Mouse (Mus musculus): ENCODE measurements around the gene Fhit. TPM values are rescaled to one million over a fixed set of nuclear protein-coding genes. Genes with fewer than 3 reads are reported as not detected.
"Not testable (repeated sequence)": the region's sequence is repeated elsewhere in the genome, so short reads cannot be mapped to it uniquely, and the experiment has no call there.

Fhit gene
- polyA plus RNA-seq, 1 experiment from 2014 or later = 8.1 TPM

DNA sequence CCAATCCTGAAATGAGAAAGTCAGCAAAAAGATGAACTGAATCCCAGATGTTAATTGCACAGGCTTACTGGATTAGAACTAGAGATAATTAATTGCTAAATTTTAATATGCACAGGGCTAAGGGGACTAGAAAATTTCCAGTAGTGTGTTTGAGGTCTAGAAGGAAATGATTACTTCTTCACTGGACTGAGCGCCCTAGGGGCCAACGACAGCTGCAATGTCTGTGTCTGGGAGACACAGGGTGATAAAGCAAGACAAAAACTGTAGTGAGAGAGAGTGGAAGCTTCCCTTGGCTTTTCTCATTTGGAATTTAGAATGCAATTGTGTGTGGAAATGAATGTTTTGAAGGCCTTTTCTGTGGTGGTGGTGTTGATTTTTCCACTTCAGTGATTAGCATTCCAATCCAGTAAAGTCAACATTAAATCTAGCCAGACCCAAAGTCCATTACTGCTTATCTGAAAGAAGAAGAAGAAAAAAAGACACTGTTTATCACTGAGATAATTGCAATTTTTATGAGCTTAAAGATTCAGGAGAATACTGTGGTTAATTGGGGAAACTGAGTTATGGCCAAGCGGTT is 1184.8 kb downstream of the Fhit start:
- no peaks in the 10 kb centered on the region for H3K27me3 ChIP-seq (replicated peaks; ENCODE audit: control insufficient read depth, insufficient read depth, low read length)
- no peak for DNase-seq (ENCODE audit: low spot score)
- no peak for ATAC-seq
- no peak overlapping the region for H3K4me3 ChIP-seq (ENCODE audit: low read depth, low read length)
- no peaks in the 10 kb centered on the region for H3K36me3 ChIP-seq (ENCODE audit: control insufficient read depth, insufficient read depth, low read length)
- H3K27ac ChIP-seq (ENCODE audit: low read depth, low read length) = no peak overlapping the region
- no peak overlapping the region for H3K4me2 ChIP-seq (ENCODE audit: low read length)
- no peak overlapping the region for H3K9ac ChIP-seq (ENCODE audit: low read length)
- no peaks in the 10 kb centered on the region for H3K4me1 ChIP-seq (ENCODE audit: control insufficient read depth, insufficient read depth, low read length)
- H3K9me3 ChIP-seq (replicated peaks; ENCODE audit: control insufficient read depth, low read length) = no peaks in the 10 kb centered on the region
- WGBS = 76% methylated on average over 3 of the region's 3 CpGs

DNA sequence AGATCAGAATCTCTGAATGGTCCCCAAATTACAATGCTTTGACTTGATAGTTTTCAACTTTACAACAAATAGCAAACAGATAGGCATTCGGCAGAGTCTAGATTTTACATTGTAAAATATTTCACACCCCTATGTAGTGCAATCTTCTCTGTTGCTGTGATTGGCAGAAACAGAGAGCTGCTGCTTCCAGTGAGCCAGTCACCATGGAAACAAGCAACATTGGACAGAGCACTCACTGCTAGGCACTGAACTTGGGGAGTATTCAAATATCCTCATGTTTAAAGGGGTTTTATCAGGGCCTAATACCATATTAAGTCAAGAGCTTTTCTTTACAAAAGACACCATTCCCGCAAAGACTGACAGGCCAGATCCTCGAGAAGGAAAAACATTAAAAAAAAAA is 1187.4 kb downstream of the Fhit start:
- Histone ChIP-seq H3K4me1 (ENCODE audit: control insufficient read depth, insufficient read depth, low read length) (no peaks in the 10 kb centered on the region), H3K9me3 (replicated peaks; ENCODE audit: control insufficient read depth, low read length) (no peaks in the 10 kb centered on the region), H3K27ac (ENCODE audit: low read depth, low read length) (no peak overlapping the region), H3K27me3 (replicated peaks; ENCODE audit: control insufficient read depth, insufficient read depth, low read length) (no peaks in the 10 kb centered on the region), H3K36me3 (ENCODE audit: control insufficient read depth, insufficient read depth, low read length) (no peaks in the 10 kb centered on the region), H3K4me3 (ENCODE audit: low read depth, low read length) (no peak overlapping the region), H3K4me2 (ENCODE audit: low read length) (no peak overlapping the region), H3K9ac (ENCODE audit: low read length) (no peak overlapping the region)
- WGBS = 44% methylated on average over 3 of the region's 3 CpGs
- ATAC-seq (peak; percentile 70; the same call in 1 of the 2 replicates), DNase-seq (ENCODE audit: low spot score) (peak; percentile 61)

DNA sequence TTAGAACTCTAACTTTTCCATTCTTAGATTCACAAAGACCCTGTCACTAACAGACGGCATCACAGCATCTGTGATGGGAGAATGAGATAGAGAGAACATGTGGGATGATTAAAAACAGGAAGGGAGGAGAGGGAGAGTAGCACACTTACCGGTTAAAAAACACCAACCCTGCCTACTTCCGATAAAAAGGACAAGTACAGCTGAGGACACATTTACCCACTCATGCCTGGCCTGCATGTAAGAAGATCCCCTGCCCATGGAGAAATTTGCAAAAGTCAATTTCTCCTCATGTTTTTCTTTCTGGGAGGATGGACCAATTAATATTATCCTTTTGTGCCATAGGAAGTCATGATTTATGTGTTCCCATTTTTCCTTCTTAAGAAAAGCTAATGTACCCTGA is 1198.0 kb downstream of the Fhit start:
- H3K27ac ChIP-seq (ENCODE audit: low read depth, low read length) = no peak overlapping the region
- H3K4me3 ChIP-seq (ENCODE audit: low read depth, low read length) = no peak overlapping the region
- DNase-seq (ENCODE audit: low spot score) (no peak), ATAC-seq (no peak)
- no peaks in the 10 kb centered on the region for H3K4me1 ChIP-seq (ENCODE audit: control insufficient read depth, insufficient read depth, low read length)
- H3K9ac ChIP-seq (ENCODE audit: low read length) = no peak overlapping the region
- H3K4me2 ChIP-seq (ENCODE audit: low read length) = no peak overlapping the region
- no peaks in the 10 kb centered on the region for H3K27me3 ChIP-seq (replicated peaks; ENCODE audit: control insufficient read depth, insufficient read depth, low read length)
- 85% methylated on average over 3 of the region's 3 CpGs for WGBS
- H3K36me3 ChIP-seq (ENCODE audit: control insufficient read depth, insufficient read depth, low read length) = no peaks in the 10 kb centered on the region
- H3K9me3 ChIP-seq (replicated peaks; ENCODE audit: control insufficient read depth, low read length) = no peaks in the 10 kb centered on the region

DNA sequence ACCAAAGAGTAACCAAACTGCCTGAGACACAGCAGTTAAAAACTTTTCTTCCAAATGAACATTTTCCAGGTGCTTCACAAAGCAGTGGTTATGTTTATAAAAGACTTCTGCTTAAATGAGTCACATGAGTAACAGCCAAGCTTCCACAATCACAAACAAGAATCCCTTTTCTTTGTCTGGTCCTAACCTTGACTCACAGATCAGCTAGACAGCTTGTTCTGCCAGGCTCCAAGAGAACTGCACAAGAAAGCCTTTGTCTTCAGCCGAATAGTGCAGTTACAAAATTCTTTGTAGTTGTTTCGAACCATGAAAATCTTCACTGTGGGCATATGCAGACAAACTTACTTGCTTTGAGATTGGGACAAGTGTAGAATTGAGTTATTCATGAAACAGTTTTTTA is 1201.4 kb downstream of the Fhit start:
- H3K4me1 ChIP-seq (ENCODE audit: control insufficient read depth, insufficient read depth, low read length) = no peaks in the 10 kb centered on the region
- no peaks in the 10 kb centered on the region for H3K36me3 ChIP-seq (ENCODE audit: control insufficient read depth, insufficient read depth, low read length)
- no peak overlapping the region for H3K4me3 ChIP-seq (ENCODE audit: low read depth, low read length)
- DNase-seq (ENCODE audit: low spot score) = peak; percentile 14
- no peak overlapping the region for H3K9ac ChIP-seq (ENCODE audit: low read length)
- no peak overlapping the region for H3K4me2 ChIP-seq (ENCODE audit: low read length)
- H3K9me3 ChIP-seq (replicated peaks; ENCODE audit: control insufficient read depth, low read length) = no peaks in the 10 kb centered on the region
- no peak overlapping the region for H3K27ac ChIP-seq (ENCODE audit: low read depth, low read length)
- 42% methylated on average over 2 of the region's 2 CpGs for WGBS
- no peak for ATAC-seq
- H3K27me3 ChIP-seq (replicated peaks; ENCODE audit: control insufficient read depth, insufficient read depth, low read length) = no peaks in the 10 kb centered on the region

DNA sequence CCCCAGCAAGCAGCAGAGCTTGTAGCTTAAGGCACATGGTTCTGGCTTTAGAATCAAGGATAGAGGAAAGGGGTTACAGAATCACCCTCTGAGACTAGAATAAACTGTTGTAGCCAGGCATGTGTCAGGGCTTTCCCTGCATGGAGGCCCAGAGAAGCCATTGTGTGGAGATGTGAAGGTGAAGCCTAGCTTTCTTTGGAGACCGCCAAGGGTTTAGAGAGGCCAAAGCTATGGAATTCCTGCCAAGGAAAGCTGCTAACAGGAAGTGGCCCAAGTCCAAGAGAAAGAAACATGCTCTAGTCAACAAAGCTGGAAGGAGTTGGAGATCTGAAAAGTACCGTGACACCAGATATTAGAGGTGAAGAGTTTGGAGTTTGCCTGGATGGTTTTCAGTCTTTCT is 1262.3 kb downstream of the Fhit start:
- DNase-seq (ENCODE audit: low spot score) (no peak), ATAC-seq (no peak)
- Histone ChIP-seq H3K4me3 (ENCODE audit: low read depth, low read length) (no peak overlapping the region), H3K4me2 (ENCODE audit: low read length) (no peak overlapping the region), H3K4me1 (ENCODE audit: control insufficient read depth, insufficient read depth, low read length) (no peaks in the 10 kb centered on the region), H3K27me3 (replicated peaks; ENCODE audit: control insufficient read depth, insufficient read depth, low read length) (no peaks in the 10 kb centered on the region), H3K36me3 (ENCODE audit: control insufficient read depth, insufficient read depth, low read length) (no peaks in the 10 kb centered on the region), H3K9ac (ENCODE audit: low read length) (no peak overlapping the region), H3K9me3 (replicated peaks; ENCODE audit: control insufficient read depth, low read length) (no peaks in the 10 kb centered on the region), H3K27ac (ENCODE audit: low read depth, low read length) (no peak overlapping the region)
- 86% methylated on average over 2 of the region's 2 CpGs for WGBS

DNA sequence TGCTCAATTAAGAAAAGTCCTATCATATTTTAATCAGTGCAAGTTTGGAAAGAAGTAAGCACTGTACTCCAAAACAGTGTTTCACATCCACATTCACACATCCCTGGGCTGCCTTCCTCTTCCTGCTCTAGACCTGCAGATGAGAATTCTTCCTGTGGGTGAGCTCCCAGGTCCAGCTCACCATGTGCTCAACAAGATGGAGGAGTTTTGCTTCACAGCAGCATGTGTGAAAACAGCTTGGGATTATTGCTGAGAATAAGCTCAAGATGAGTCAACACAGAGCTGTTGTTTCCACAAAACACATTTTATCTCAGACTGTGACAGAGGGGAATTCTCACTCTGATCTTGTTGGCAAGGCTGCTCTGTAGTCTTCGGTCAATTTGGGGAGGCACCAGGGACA is 1265.3 kb downstream of the Fhit start:
- H3K27me3 ChIP-seq (replicated peaks; ENCODE audit: control insufficient read depth, insufficient read depth, low read length) = no peaks in the 10 kb centered on the region
- no peak for ATAC-seq
- no peak overlapping the region for H3K4me3 ChIP-seq (ENCODE audit: low read depth, low read length)
- H3K4me2 ChIP-seq (ENCODE audit: low read length) = no peak overlapping the region
- 90% methylated on average over 1 of the region's 1 CpGs for WGBS
- H3K27ac ChIP-seq (ENCODE audit: low read depth, low read length) = no peak overlapping the region
- no peak overlapping the region for H3K9ac ChIP-seq (ENCODE audit: low read length)
- no peaks in the 10 kb centered on the region for H3K36me3 ChIP-seq (ENCODE audit: control insufficient read depth, insufficient read depth, low read length)
- no peak for DNase-seq (ENCODE audit: low spot score)
- H3K9me3 ChIP-seq (replicated peaks; ENCODE audit: control insufficient read depth, low read length) = no peaks in the 10 kb centered on the region
- no peaks in the 10 kb centered on the region for H3K4me1 ChIP-seq (ENCODE audit: control insufficient read depth, insufficient read depth, low read length)

DNA sequence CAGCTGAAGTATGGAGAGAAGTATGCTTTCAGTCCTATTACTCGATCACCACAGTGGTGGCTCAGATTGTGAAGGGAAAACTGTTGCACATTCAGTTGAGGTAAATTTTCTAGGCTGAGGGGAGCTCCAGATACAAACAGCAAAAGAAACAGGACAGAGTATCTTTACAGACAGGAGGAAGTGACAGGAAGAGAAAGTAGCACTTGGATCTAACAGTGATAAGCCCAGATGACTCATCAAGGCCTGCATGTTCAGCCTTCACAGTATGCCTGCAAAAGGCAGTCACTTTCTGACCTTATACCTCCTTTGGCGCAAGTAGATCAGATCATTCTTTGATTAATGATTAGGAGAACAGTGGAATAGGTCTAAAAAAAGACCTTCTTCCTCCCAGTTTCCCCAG is 1309.8 kb downstream of the Fhit start:
- 88% methylated on average over 2 of the region's 2 CpGs for WGBS
- Histone ChIP-seq H3K27ac (ENCODE audit: low read depth, low read length) (no peak overlapping the region), H3K4me2 (ENCODE audit: low read length) (no peak overlapping the region), H3K36me3 (ENCODE audit: control insufficient read depth, insufficient read depth, low read length) (no peaks in the 10 kb centered on the region), H3K4me3 (ENCODE audit: low read depth, low read length) (no peak overlapping the region), H3K4me1 (ENCODE audit: control insufficient read depth, insufficient read depth, low read length) (no peaks in the 10 kb centered on the region), H3K9me3 (replicated peaks; ENCODE audit: control insufficient read depth, low read length) (no peaks in the 10 kb centered on the region), H3K27me3 (replicated peaks; ENCODE audit: control insufficient read depth, insufficient read depth, low read length) (no peaks in the 10 kb centered on the region), H3K9ac (ENCODE audit: low read length) (no peak overlapping the region)
- ATAC-seq (no peak), DNase-seq (ENCODE audit: low spot score) (no peak)

DNA sequence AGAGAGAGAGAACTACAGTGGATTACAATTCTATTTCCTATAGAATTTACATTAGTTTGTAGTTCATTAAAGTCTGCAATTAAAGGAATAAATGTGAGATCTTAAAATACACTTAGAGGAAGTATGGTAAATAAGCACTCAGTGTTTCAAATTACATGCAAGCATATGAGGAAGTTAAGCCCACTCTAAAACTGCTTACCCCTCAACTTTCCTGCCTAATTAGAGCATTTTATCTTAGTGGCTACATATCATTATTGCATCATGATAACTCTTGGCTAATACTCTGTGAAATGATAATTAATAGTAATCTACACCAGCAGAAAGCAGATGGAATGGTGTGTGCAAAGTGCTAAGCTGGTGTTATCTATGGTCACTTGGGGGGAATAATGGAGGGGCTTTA is 1329.5 kb downstream of the Fhit start:
- no peak for DNase-seq (ENCODE audit: low spot score)
- Histone ChIP-seq H3K9ac (ENCODE audit: low read length) (no peak overlapping the region), H3K27me3 (replicated peaks; ENCODE audit: control insufficient read depth, insufficient read depth, low read length) (no peaks in the 10 kb centered on the region), H3K4me2 (ENCODE audit: low read length) (no peak overlapping the region), H3K9me3 (replicated peaks; ENCODE audit: control insufficient read depth, low read length) (no peaks in the 10 kb centered on the region), H3K4me3 (ENCODE audit: low read depth, low read length) (no peak overlapping the region), H3K4me1 (ENCODE audit: control insufficient read depth, insufficient read depth, low read length) (no peaks in the 10 kb centered on the region), H3K36me3 (ENCODE audit: control insufficient read depth, insufficient read depth, low read length) (no peaks in the 10 kb centered on the region), H3K27ac (ENCODE audit: low read depth, low read length) (no peak overlapping the region)
- ATAC-seq = no peak

DNA sequence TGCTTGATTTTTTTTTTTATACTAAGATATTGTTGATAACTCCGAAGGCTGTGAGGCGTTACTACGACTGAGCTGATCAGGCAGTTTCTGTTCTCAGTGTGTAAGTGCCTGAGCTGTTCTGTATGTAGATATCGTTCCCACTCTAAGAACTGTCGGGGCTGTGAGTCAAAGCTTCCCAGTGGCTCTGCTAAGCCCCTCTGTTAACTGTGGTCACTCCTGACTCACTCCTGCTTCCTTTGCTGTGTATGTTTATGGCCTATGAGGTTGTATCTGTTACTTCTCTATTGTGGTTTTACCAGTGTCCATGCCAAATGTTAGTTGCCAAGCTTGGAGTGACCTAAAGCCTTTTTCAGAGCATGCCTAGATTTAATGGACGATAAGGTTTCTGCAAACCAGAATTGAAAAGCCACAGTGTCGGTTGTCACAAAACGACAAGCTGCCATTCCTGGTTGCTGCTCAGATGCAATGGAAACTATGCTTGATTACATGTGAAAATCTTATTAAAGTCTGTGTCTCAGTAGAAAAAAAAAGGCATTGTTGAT is 1333.1 kb downstream of the Fhit start:
- H3K27ac ChIP-seq (ENCODE audit: low read depth, low read length); H3K4me2 ChIP-seq (ENCODE audit: low read length); H3K27me3 ChIP-seq (replicated peaks; ENCODE audit: control insufficient read depth, insufficient read depth, low read length); DNase-seq (ENCODE audit: low spot score); H3K4me3 ChIP-seq (ENCODE audit: low read depth, low read length); H3K4me1 ChIP-seq (ENCODE audit: control insufficient read depth, insufficient read depth, low read length); H3K9ac ChIP-seq (ENCODE audit: low read length); H3K9me3 ChIP-seq (replicated peaks; ENCODE audit: control insufficient read depth, low read length); ATAC-seq; H3K36me3 ChIP-seq (ENCODE audit: control insufficient read depth, insufficient read depth, low read length): not testable (repeated sequence)
- 88% methylated on average over 8 of the region's 8 CpGs for WGBS

Data from forebrain, embryonic 14.5 days (tissue).